Mouse (Mus musculus): ENCODE measurements at regions not wholly inside any gene's neighbourhood (a gene's known extent, or its start where the extent isn't known, plus 50 kb on each side); places are given as distances from the start of the nearest gene placed in this dataset.

DNA sequence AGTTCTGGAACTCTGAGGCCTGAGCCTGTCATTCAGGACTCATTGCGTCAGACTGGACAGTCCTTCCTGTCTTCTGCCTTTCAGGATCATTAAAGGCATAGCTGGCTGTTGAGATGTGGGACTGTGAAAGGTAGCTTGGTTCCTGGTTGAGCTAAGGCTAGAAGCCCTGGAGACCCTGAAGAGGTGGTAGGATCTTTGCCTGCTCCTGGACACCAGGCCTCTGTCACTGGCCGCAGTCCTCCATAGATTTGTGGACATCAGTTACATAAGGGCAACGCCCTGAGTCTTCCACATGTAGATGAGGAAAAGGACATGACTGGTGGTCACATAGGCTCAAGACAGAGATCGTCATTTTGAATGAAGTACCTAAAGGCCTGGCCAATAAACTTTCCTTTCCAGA is 127.9 kb downstream of the Opa1 start:
- DNase-seq (ENCODE audit: low read depth, low spot score): no peak

DNA sequence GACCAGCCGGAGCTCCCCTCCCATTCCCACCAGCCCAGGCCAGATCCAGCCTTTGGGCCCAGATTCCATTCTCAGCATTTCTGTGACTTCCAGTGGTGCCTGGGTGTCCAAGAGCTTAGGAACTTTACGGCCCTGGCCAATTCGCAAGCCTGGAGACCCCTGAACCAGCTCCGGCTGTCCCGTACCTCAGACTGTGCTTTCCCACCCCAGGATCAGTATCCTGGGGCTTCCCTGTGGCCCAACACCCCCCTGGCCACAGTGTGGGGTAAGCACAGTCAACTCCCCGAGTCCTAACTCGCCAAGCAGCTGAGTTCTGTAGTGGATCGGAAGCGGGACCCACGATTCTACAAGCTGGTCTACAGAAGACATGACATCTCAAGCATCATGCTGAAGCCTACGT is 128.5 kb downstream of the Opa1 start:
- no peak for DNase-seq (ENCODE audit: low read depth, low spot score)

DNA sequence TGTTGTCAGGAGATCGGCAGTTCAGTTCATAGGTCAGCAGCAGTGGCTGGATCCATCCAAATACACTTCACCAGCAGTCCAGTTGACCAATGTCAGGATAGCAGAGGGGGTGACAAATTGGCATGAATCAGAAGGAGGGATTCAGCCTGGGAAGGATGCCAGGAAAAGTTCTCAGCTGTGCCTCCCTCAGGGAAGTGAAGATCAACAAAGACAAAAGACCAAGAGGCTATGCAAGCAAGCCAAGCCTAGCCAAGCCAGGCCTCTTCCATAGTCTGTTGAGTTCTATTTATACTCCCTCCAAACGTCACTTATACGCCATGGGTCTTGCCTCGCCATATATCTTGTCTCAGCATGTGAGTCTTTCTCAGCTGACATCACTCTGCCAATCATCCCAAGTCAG is 129.9 kb downstream of the Opa1 start:
- no peak for DNase-seq (ENCODE audit: low read depth, low spot score)

DNA sequence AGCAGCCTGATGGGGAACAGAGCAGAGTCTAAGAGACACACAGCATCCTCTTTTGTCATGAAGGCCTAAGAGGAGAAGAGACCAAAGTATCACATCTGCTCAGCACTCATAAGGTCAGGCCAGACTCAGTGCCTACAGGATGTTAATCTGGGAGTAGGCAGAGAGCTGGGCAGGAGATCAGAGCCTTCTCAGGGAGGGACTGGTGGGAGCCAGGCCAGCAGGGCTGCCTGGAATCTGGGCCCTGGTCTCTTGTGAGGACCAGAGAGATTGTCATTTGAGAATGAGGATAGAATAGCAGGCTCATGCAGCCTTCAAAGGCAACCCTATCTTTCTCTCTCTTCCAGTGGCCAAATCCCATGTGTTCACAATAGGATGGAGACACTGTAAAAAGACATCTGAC is 132.3 kb downstream of the Opa1 start:
- DNase-seq (ENCODE audit: low read depth, low spot score): no peak

DNA sequence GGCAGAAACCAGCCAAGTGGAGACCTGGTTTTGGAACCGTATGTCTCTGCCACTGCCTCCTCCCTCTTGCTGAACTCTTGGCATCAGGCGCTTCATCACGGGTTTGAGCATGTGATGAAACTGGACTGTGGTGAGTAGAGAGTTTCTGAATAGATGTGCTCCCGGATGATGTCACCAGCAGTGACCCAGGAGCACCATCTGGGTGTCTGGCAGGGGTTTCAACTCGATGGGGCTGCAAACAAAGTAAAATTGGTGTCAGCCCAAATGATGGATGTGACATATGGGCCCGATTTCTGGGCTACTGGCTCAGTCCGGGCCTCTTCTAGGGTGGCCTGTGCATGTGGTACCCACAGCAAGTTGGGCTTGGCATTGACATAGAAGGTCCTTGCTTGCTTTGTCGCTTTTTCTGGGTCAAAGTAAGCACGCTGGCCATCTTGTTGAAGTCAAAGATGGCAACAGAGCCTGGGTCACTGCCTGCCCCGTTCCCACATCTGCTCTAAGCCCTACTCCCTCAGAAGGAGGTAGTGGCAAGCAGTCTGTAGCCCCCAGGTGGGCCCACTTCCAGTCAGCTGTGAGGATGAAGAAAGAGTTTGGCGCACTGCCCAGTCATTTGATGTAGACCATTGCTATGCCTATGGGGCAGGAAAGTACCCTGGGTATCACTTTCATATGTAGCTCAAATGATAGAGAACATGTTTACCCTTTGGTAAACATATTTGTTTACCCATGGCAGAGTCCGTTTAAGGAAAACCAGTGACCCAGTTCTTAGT is 133.0 kb downstream of the Opa1 start:
- peak; percentile 11 for DNase-seq (ENCODE audit: low read depth, low spot score)

DNA sequence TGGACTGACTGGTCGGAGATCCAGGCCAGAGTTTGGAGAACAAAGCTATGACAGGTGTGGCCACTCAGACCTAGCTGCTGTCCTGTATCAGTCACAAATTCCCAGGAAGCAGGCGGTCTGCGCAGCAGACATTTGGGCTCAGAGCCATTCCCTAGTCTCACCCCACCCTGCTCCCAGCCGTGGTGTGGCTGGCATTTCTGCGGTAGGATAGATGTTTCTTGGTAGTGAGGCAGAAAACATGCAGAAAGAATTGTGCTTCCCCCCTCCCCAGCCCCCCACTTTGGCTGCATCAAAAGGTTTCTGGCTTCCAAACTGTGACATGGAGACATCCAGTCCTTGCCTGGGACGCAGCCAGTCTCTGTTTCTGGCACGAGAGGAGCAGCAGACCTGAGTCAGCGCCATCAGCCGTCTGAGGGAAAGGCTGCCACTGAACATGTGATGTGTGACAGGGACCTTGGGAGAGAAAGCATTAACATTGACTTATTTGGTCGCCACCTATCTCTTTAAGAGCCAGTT is 135.5 kb downstream of the Opa1 start:
- DNase-seq (ENCODE audit: low read depth, low spot score): no peak

DNA sequence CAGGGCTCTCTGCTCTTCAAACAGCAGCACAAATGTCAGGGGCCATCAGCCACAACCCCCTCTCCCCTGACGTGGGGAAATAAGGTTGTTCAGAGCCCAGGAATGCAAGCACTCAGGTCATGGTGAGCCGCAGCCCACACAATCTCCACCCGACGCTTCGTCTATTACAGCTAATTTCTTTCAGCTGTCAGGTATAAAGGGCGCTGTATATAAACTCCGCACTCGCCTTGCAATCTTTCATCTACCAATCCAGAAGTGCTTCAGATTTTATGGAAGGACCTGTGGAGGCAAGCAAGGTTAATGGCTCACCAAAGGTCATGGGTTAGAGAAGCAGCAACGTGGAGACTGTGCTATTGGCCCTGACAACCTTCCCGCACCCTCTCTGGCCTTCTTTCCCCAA is 139.8 kb downstream of the Opa1 start:
- DNase-seq (ENCODE audit: low read depth, low spot score): no peak

DNA sequence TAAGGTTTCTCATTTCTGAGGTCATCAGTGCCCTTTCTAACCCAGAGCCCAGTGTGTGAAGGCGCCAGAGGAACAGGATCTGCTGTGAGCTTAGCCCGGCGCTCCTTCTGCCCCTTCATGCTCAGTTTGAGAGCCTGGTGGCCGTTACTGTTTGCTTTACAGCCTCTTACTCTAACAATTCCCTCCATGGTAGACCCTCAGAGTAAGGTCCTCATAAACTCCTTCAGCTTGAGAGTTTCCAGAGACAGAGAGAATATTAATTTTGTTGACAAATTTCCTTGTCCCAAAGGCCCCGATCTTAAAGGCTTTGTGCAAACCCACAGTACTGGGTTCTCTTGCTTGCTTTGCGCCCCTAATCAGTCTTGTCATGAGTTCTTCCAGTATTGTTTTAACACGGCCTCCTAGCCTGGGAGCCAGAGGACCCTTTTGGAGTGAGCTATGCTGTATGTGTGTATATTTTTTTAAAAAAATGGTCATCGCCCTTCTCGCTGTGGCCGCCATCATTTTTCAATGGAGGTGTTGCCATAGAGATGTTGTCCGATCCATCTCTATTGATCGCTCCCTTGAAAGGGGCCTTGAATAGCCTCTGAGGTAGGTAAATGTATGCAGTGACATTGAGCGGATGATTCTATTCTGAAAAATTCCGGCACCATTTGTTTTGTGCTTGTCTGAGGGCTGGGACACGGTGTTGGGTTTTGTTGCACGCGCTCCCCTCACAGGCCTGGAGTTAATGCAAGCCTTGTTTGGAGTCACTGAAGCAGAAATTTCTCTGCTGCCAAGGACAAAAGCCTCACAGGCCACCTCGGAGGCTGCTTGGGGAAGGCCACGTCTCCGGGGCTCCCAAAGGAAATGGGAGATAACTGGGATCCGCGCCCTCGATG is 140.7 kb downstream of the Opa1 start:
- DNase-seq (ENCODE audit: low read depth, low spot score): no peak

DNA sequence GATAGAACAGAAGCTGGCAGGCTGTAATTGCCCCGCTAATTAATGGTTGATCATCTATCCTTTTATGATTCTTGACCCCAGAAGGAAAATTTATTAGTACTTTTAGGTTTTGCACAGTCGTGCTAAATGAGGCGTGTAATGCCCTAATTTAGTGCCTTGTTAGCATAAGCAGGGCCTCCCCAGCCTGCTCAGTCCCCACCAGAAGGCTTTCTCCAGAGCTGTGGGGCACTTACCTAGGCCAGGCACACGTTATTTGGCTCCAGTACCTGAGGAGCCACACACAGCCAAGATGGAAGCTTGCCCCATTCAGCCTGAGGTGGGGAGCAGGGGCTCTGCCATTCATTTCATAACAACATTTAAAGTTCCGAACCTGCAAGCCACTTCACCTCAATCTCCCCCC is 146.0 kb downstream of the Opa1 start:
- DNase-seq (ENCODE audit: low read depth, low spot score): no peak

DNA sequence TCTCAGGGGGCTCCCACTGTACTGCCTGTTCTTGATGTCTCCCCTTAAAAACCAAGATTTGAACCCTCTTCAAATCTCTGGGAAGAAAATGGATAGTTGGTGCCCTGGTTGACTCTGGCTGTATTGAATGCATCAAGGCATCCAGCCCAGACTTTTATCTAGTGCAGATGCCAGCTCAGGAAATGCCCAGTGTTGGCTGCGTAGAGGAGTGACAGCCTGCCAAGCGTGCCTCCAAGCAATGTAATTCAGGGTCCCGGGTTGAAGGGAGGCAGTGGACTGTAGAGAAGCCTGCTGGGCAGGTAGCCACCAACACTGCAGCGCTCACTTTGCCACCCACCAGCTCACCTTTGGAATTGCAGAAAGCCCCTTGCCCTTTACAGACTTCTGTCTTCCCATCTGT is 146.4 kb downstream of the Opa1 start:
- DNase-seq (ENCODE audit: low read depth, low spot score): no peak

DNA sequence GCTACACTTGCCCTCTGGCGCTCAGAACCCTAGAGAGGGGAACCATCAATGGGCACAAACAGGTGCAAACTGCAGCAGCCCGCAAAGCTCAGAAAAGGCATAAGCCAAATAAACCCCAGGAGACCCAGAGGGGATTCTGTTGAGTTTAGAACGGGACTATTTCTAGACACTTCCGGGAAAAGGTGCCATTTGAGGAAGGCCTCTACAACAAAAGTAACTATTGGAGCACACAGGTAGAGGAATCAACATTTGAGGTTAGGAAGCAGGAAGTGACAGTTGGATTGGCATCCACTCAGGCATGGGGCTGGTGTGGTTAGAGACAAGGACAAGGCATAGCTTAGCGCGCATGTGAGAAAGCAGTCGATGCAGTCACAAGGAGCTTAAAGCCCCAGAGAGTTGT is 148.3 kb downstream of the Opa1 start:
- DNase-seq (ENCODE audit: low read depth, low spot score): peak; percentile 27

DNA sequence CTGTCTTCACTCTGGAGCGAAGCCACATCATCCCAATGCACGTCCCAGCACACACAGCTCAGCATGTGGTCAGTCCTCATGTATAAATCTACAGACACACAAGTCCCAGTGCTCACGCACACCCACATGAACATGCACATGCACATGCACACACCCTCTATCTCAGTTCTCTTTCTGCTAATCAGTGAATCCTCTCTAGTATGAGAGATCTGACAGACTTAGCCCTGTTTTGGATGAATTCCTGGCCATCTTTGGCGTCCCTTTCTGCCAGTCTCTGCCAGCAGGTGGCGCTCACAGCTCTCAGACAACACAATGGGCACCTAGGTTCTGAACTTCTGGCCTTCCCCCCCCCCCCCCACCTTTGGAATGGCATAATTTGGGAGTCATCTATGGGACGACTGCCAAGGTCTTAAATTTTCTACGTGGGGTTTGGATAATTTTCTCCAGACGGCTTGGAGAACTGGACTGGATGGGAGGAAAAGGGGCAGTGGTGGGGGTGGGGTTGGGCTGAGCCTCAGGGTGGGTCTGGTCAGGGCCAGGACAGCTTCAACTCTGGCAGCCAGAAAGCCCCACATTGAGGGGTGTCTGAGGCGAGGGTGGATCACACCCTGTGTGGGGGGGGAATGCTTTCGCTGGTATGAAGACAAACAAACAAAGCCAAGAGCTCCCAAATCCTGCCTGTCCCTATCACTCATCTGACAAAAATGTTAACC is 149.8 kb downstream of the Opa1 start:
- DNase-seq (ENCODE audit: low read depth, low spot score): peak; percentile 55

DNA sequence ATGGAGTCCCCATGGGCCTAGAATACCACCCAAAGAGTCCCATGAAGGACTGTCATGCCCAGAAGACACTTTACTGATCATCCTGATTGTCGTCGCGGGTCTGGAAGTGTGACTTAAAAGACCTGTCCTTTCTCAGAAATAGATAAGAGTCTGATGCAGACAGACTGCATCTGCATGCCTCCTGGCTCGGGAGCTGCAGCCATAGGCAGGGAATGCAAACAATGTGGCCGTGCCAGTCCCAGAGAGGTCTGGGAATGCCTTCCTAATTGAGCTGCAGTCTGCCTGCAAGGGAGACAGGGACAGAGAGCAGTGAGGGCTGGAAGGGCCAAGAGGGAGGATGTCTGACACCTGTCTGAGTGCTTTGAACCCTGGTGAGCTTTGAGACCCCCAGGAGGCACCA is 150.9 kb downstream of the Opa1 start:
- DNase-seq (ENCODE audit: low read depth, low spot score): no peak

DNA sequence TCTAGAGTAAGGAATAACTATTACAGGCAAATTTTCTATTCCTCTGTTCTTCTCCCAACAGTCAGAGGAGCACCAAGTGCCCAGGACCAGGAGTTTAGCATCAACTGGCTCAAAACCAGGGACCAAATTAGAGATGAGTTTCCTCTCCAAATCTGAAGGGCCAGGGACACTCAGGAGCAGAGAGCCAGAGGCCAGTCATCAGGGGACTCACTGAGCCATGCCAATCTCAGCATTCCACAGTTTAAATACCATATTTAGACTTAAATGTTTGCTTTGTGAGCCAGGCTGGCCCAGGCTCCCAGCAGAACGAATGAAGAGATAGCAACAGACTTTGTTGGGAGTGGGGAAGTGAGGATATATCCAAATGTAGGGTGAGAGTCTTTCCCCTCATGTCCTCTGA is 153.8 kb downstream of the Opa1 start:
- no peak for DNase-seq (ENCODE audit: low read depth, low spot score)

DNA sequence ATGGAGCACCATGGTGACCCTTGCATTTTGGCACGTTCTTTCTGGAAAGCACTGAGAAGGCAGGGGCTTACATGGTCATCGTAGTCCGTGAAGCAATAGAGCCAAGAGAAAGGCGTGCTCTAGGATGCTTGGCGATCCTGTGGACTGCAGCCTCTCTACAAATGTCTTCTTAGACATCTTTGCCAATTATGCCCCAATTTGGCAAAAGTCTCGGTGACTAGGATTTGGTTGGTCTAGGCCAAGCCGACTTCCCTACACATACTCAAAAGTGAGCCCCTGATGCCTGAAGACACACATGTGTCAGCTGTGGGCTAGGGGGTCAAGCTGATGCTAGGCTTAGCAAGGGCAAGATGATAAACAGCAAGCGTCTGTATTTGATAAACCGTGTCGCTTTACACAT is 154.7 kb downstream of the Opa1 start:
- no peak for DNase-seq (ENCODE audit: low read depth, low spot score)

DNA sequence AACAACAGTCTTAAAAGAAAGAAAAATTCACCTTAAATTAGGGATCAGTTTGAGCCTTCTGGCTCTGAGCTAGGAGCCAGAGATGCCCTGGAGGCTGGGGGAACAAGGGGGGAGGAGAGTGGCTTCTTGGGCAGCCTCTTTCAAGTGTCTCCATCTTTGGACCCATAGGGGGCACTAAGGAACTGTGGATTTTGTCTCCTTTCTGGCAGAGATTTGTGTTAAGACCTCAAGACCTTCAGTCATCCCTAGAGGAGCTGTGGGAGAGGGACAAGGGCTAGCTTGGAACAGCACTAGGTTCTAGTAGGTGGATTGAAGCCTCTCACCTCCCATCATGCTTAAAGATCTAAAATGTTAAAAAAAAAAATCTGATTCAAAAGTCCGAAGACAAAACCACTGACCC is 155.2 kb downstream of the Opa1 start:
- DNase-seq (ENCODE audit: low read depth, low spot score): peak; percentile 44

DNA sequence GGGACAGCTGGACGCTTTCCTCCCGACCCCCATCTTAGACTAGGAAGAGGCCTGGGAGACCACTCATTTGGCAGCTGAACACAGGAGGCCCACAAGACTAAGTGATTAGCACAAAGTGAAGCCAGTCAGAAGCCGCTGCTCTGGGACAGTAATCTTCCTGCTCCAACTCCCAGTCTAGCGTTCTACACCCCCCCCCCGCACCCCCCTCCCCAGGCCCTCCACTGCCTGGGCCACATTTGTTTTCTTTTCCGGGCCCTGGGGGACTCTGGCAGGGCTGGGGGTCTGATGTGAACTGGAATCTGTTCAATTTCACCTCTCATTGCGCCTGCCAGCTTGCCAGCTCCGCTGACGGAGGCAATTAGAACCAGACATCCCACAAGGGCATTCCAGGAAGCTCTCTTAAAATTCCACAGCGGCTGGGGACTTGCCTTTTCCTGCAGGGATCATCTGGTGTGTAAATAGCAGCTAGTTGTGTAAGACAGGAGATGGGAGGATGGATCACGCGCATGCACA is 155.7 kb downstream of the Opa1 start:
- no peak for DNase-seq (ENCODE audit: low read depth, low spot score)

DNA sequence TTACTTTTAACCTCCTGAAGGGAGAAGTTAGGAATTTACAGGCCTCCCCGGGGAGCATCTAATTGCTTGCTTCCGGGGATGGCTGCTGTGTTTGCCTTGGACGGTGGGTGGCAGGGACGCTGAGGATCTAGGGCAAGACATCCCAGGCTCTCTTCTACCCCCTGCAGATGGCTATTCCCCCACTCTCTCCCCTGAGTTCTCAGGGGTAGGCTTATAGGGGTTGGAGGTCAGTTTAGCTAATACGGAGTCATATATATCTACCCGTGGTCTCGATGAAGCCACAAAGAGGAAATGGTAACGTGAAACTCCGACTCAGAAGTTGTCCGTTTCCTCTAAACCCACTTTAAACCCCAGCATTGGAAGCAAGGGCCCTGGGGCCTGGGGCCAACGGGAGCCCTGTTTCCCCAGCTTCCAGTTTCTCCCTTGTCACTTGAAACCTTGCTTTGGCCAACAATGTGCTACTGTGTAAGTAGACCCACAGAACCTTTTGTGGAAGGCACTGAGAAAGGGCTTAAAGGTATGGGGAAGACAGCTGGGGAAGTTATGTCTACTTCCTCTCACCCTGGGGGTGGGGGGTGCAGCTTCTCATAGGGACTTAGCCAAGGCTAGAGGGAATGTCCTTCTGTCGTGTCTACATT is 156.4 kb downstream of the Opa1 start:
- DNase-seq (ENCODE audit: low read depth, low spot score): peak; percentile 67

DNA sequence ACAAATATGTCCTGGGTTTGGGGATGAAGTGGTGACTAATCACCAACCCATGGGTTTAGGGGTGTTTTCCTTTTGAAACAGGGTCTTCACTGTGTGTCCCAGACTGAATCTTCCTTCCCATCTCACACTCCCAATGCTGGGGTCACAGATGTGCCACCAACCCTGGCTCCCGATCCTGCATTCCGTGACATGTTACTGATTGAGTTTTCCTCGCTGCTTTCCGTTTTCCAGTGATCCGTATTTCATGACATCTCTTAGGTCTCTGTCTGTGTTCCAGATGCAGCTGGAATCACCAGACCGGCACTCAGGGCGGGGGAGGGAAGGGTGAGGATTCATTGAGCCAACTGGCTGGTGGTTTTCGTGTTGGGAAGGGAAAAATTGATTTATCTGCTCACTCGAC is 157.1 kb downstream of the Opa1 start:
- DNase-seq (ENCODE audit: low read depth, low spot score): no peak

DNA sequence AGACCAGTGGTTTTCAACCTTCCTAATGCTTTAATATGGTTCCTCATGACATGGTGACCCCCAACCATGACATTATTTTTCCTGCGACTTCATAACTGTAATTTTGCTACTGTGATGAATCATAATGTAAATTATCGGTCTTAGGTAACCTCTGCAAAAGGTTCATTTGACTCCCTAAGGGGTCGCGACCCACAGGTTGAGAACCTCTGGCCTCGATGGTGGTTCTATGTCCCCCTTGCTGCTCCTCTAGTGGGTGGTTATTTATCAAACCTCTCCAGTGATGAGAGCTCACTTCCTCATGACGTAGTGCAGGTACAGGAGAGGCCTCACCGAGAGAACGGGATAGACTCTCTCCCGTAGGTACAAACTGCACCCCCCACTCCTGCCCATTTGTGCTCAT is 158.9 kb downstream of the Opa1 start:
- no peak for DNase-seq (ENCODE audit: low read depth, low spot score)

DNA sequence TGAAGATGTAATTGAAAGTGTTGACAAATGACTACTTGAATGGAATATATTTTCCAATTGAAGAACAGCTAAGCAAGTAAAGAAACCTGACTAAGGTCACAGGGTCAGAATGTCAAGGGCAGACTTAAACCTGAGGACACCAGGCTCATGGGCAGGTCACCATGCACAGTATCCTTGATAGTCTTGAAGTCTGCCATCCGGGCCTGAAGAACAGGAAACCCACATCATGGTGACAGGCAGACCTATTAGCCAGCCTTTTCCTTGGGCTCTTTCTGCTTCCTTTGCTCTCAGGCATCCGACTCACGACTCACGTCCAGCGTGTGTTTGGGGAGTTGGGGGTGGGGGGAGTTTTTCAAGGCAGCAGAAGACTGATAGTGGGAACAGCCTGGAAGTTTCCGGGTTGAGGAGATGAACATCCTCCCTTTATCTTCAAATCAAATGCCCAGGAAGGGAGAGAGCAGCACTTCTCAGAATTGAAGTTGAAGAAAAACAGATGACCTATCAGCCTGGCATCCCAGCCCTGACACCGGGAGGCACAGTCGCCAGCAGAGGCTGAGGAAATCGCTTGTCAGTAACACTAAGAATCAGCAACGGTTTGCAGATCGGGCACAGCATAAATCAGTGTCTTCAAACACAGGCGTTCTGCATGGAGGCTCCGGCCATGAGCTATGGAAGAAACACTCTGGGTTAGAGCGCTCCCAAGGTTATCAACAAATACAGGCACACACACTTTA is 163.5 kb downstream of the Opa1 start:
- no peak for DNase-seq (ENCODE audit: low read depth, low spot score)

All from A20 (cell line).